Mouse (Mus musculus) Patski (cell line): ENCODE measurements at regions not wholly inside any gene's neighbourhood (a gene's known extent, or its start where the extent isn't known, plus 50 kb on each side); places are given as distances from the start of the nearest gene placed in this dataset.

ENCODE experiments used
- ATAC-seq: fragments of 100-300 bp; one replicate; pipeline ENCODE4 v1.8.0; 2021
- CTCF ChIA-PET: fragments of 350-600 bp; sonication (Branson Sonifier 250); formaldehyde crosslinking; loops from one replicate; lab custom pipeline; 2022; ENCODE audit warnings: inconsistent platforms; lab: Charles Lee
- POLR2A ChIA-PET: fragments of 350-600 bp; sonication (Branson Sonifier 250); formaldehyde crosslinking; loops from one replicate; lab custom pipeline; 2022; ENCODE audit warnings: antibody characterized with exemption, inconsistent platforms; lab: Charles Lee
- DNase-seq: peaks from one replicate; pipeline ENCODE4 v3.0.0-alpha.2; 2011; ENCODE audit warnings: low read depth, low spot score
- H3K27me3 ChIP-seq: fragments of 371-371 bp; one replicate; pipeline ENCODE4 v1.5.1; 2021
- CTCF ChIP-seq: fragments of 100-300 bp; IDR thresholded peaks from one replicate; pipeline ENCODE4 v1.5.1; 2021
- in situ Hi-C: fragments of 300-500 bp; cut with MboI; formaldehyde crosslinking; loops from 3 replicates; pipeline ENCODE4 v1.11.1; 2018; ENCODE audit warnings: low pct_unique_long_range_greater_than_20kb, mixed read lengths

DNA sequence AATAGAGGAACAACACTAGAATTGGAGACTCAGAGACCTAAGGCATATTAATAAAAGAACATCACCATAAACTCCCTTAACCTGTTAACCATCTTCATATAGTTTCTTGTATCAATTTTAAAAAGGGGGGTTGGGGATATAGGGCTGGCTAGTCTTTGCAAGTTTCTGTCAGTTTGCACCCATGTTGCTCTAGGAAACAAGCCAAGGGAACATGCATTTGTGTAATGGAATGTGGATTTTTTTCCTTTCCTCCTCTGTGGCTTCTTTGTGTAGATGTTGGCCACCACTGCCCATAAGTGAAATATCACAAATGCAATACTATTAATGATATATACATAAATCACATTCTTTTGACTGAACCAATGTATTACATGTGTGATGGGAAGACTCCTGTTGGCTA lies 75.9 kb upstream of the Col11a1 start:
- CTCF ChIA-PET, result no interaction called here
- no peak for TF ChIP-seq CTCF
- POLR2A ChIA-PET, result no interaction called here

GRCm38 (mm10) chr3:113960080-113960479 lies 70.3 kb upstream of the Col11a1 start:
- in situ Hi-C loops, result no loop called here
- ATAC-seq, result peak; percentile 97
- no peaks in the 10 kb centered on the region for H3K27me3 ChIP-seq
- no peak for TF ChIP-seq CTCF
- peak; percentile 35 for DNase-seq
- POLR2A ChIA-PET, result no interaction called here
- CTCF ChIA-PET, result interaction anchor here (1.2 to 1.8 kb wide), 3 partner anchors 12 to 28 kb away, joined by 3 to 10 read pairs (median 5); no protein-coding TSS in a partner anchor

More for the DNA sequence above, 75.9 kb upstream of the Col11a1 start:
- no peak for DNase-seq
- H3K27me3 ChIP-seq, result no peaks in the 10 kb centered on the region
- in situ Hi-C loops, result no loop called here
- no peak for ATAC-seq
